Mouse (Mus musculus) thymus, adult 2 months (tissue): Measurements from ENCODE around the gene Secisbp2. TPM values are rescaled to one million over a fixed set of nuclear protein-coding genes. Genes with fewer than 3 reads are reported as not detected.
"Not testable (repeated sequence)": the region's sequence is repeated elsewhere in the genome, so short reads cannot be mapped to it uniquely, and the experiment has no call there.

Experiments used
- DNase-seq: peaks from one replicate; pipeline ENCODE4 v3.0.0; 2021
- H3K27ac ChIP-seq: fragments of 200-500 bp; 2 replicates; pipeline ENCODE4 v1.5.1; 2012; ENCODE audit warnings: low read length, control low read depth; ENCODE audit not compliant: control insufficient read depth, insufficient read depth
- H3K27me3 ChIP-seq: fragments of 200-500 bp; 2 replicates; pipeline ENCODE4 v1.6.1; 2012; ENCODE audit warnings: mild to moderate bottlenecking, low read length, moderate library complexity, mixed read lengths; ENCODE audit not compliant: control insufficient read depth, insufficient read depth
- H3K36me3 ChIP-seq: fragments of 200-500 bp; 2 replicates; pipeline ENCODE4 v1.6.1; 2012; ENCODE audit warnings: mild to moderate bottlenecking, low read length, moderate library complexity; ENCODE audit not compliant: control insufficient read depth, insufficient read depth
- H3K4me1 ChIP-seq: fragments of 200-500 bp; replicated peaks from 2 replicates; pipeline ENCODE4 v1.6.1; 2012; ENCODE audit warnings: low read length; ENCODE audit not compliant: control insufficient read depth, insufficient read depth
- H3K4me3 ChIP-seq: fragments of 200-500 bp; 2 replicates; pipeline ENCODE4 v1.5.1; 2012; ENCODE audit warnings: mild to moderate bottlenecking, low read length, control low read depth, moderate library complexity; ENCODE audit not compliant: control insufficient read depth, insufficient read depth
- CTCF ChIP-seq: fragments of 200-500 bp; IDR thresholded peaks from 2 replicates; pipeline ENCODE4 v1.5.1; 2012; ENCODE audit warnings: mild to moderate bottlenecking, control low read depth, low read length, moderate library complexity, borderline replicate concordance; ENCODE audit not compliant: control insufficient read depth, poor library complexity, insufficient read depth; ENCODE audit errors: extremely low read depth
- POLR2A ChIP-seq: fragments of 200-500 bp; IDR thresholded peaks from 2 replicates; pipeline ENCODE4 v1.6.1; 2012; ENCODE audit warnings: mild to moderate bottlenecking, low read length, control low read depth, moderate library complexity; ENCODE audit not compliant: control insufficient read depth, poor library complexity, insufficient read depth; ENCODE audit errors: extremely low read depth
- WGBS: fragments of 180-500 bp; shearing (Covaris S2); methylation state at CpG from one replicate; pipeline ENCODE4 v1.1.7; 2018; 5-methylcytosine and 5-hydroxymethylcytosine counted together
- polyA plus RNA-seq: library from polyadenylated mRNA; depleted of rRNA; stranded (reverse); fragments of >200 nt; gene quantifications from 2 replicates; pipeline ENCODE4 v1.2.3, GENCODE M21; 2012

The Secisbp2 gene
- polyA plus RNA-seq, 1 experiment = 50.8 TPM

DNA sequence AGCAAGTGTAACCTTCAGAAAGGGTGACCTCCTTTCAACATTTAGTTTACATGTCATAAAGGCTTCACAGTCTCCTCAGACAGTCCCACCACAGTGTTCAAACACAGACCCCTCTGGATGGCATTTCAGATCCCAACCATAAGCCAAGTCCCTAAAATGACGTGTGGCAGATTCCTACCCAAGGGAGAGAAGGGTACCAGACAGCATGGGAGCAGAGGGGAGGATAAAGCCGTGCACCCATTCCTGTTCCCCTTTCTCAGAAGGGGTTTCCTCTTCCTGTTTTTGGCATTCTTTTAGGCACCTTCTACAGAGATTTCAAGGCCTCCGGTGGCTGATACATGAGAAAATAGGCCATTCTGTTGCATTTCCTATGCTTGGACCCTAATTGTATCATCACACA, 6.6 kb downstream of the Secisbp2 start:
- peaks cover 86% of the 10 kb centered on the region for H3K36me3 ChIP-seq
- no peaks in the 10 kb centered on the region for H3K4me1 ChIP-seq
- WGBS = 70% methylated on average over 3 of the region's 3 CpGs
- H3K4me3 ChIP-seq = no peak overlapping the region
- no peak for DNase-seq
- TF ChIP-seq CTCF = no peak
- TF ChIP-seq POLR2A = no peak
- H3K27me3 ChIP-seq = no peaks in the 10 kb centered on the region
- no peak overlapping the region for H3K27ac ChIP-seq

DNA sequence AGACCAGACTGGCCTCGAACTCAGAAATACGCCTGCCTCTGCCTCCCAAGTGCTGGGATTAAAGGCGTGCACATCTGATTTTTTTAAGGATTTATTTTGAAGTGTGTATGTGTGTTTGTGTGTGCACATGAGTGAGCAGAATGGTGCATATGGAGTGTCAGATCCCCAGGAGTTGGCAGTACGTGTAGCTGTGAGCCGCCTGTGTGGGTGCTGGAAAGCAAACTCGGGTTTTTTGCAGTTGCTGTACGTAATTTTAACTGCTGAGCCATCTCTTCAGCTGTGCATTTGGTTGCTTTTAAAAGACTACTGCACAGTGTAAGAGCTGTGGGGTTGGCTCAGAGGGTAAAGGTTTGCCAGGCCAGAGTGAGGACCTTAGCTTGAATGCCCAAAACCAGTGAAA, 8.1 kb downstream of the Secisbp2 start:
- no peak overlapping the region for H3K27ac ChIP-seq
- no peaks in the 10 kb centered on the region for H3K4me1 ChIP-seq
- no peak overlapping the region for H3K4me3 ChIP-seq
- no peak for DNase-seq
- TF ChIP-seq POLR2A (no peak), CTCF (no peak)
- 98% methylated on average over 7 of the region's 7 CpGs for WGBS
- H3K36me3 ChIP-seq = peaks cover 91% of the 10 kb centered on the region
- H3K27me3 ChIP-seq = no peaks in the 10 kb centered on the region

GRCm38 (mm10) chr13:51663561-51663960, 12.1 kb downstream of the Secisbp2 start:
- WGBS = 99% methylated on average over 2 of the region's 2 CpGs
- TF ChIP-seq POLR2A (no peak), CTCF (no peak)
- Histone ChIP-seq H3K4me3 (no peak overlapping the region), H3K36me3 (peaks cover 81% of the 10 kb centered on the region), H3K27me3 (no peaks in the 10 kb centered on the region), H3K27ac (no peak overlapping the region), H3K4me1 (no peaks in the 10 kb centered on the region)
- DNase-seq = no peak

GRCm38 (mm10) chr13:51668195-51668594, 16.7 kb downstream of the Secisbp2 start:
- H3K4me1 ChIP-seq, DNase-seq, H3K4me3 ChIP-seq, H3K27ac ChIP-seq, H3K27me3 ChIP-seq: not testable (repeated sequence)
- 97% methylated on average over 12 of the region's 12 CpGs for WGBS
- peaks cover 60% of the 10 kb centered on the region for H3K36me3 ChIP-seq

DNA sequence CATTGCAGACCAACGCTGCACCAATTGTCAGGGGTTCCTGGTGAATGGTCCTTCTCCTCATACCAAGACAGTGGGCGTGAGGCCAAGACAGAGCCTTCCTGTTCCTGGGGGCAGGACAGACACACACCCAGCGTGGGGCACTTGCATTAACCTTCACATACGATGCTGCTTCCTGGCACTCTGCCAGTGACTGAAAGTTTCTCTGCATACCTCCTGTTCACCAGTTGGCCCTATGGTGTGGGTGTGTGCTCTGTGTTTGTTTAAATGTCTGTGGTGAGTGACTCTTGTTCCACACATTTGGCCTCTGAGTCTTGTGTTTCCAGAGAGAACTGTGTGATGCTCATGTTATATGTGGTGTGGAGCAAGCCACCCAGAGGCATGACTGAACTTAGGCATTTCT, 25.1 kb downstream of the Secisbp2 start:
- H3K27ac ChIP-seq = no peak overlapping the region
- H3K27me3 ChIP-seq = no peaks in the 10 kb centered on the region
- H3K4me1 ChIP-seq = no peaks in the 10 kb centered on the region
- no peak overlapping the region for H3K4me3 ChIP-seq
- 85% methylated on average over 4 of the region's 4 CpGs for WGBS
- peaks cover 66% of the 10 kb centered on the region for H3K36me3 ChIP-seq
- no peak for DNase-seq
- TF ChIP-seq POLR2A (no peak), CTCF (no peak)

- 87% methylated on average over 12 of the region's 12 CpGs for WGBS
- Histone ChIP-seq H3K27me3 (no peaks in the 10 kb centered on the region), H3K36me3 (peaks cover 66% of the 10 kb centered on the region), H3K4me3 (no peak overlapping the region), H3K27ac (no peak overlapping the region), H3K4me1 (no peaks in the 10 kb centered on the region)
- TF ChIP-seq CTCF (no peak), POLR2A (no peak)
- no peak for DNase-seq
Observed at GRCm38 (mm10) chr13:51677041-51677440, 25.5 kb downstream of the Secisbp2 start.

DNA sequence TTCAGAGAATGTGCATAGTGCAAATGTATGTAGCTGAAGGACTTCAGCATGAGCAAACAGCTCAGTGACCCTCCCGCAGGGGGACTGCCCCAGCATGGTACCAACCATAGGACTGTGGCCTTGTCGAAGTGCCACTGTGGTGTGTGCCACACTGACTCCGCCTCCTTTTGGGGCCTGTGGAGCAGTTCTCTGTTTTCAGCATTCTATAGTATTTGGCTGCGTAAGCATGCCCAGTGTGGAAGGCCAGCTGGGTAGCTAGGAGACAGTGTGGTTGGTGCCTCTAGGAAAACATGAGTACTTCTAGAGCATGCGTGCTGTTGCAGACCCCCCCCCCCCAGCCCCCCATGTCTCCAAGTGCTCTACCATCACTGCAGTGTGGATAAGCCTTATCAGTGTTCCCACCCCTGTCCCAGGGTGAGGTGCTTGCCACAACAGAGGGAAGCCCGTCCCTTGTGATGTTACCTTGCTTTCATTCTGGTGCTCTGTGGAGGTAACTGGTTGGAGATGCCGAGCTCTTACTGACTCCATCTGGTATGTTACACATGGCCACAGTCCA, 26.2 kb downstream of the Secisbp2 start:
- no peaks in the 10 kb centered on the region for H3K4me1 ChIP-seq
- peaks cover 72% of the 10 kb centered on the region for H3K36me3 ChIP-seq
- no peak overlapping the region for H3K4me3 ChIP-seq
- DNase-seq = no peak
- WGBS = 88% methylated on average over 7 of the region's 7 CpGs
- no peak for TF ChIP-seq POLR2A
- no peak for TF ChIP-seq CTCF
- no peak overlapping the region for H3K27ac ChIP-seq
- no peaks in the 10 kb centered on the region for H3K27me3 ChIP-seq
